Mouse (Mus musculus): ENCODE results near the gene Nkx2-1.

- TF ChIP-seq CHD2 (IDR thresholded peaks at IDR 0.05; ENCODE audit: low read depth, low read length) (no peak), ZC3H11A (IDR thresholded peaks at IDR 0.05; ENCODE audit: borderline replicate concordance, low read depth, low read length) (no peak), ZNF384 (IDR thresholded peaks at IDR 0.05; ENCODE audit: low read depth, low read length) (no peak), MAFK (IDR thresholded peaks at IDR 0.05; ENCODE audit: insufficient read depth, low read depth, low read length) (no peak)
Observed at GRCm38 (mm10) chr12:56521106-56521840, 15.4 kb downstream of the Nkx2-1 start.

All from ES-E14 (cell line).